Mouse (Mus musculus): ENCODE results near the gene Tspyl3. TPM values are rescaled to one million over a fixed set of nuclear protein-coding genes. Genes with fewer than 3 reads are reported as not detected.

Gene Tspyl3
- polyA plus RNA-seq, 1 experiment from 2014 or later, result 1.1 TPM

DNA sequence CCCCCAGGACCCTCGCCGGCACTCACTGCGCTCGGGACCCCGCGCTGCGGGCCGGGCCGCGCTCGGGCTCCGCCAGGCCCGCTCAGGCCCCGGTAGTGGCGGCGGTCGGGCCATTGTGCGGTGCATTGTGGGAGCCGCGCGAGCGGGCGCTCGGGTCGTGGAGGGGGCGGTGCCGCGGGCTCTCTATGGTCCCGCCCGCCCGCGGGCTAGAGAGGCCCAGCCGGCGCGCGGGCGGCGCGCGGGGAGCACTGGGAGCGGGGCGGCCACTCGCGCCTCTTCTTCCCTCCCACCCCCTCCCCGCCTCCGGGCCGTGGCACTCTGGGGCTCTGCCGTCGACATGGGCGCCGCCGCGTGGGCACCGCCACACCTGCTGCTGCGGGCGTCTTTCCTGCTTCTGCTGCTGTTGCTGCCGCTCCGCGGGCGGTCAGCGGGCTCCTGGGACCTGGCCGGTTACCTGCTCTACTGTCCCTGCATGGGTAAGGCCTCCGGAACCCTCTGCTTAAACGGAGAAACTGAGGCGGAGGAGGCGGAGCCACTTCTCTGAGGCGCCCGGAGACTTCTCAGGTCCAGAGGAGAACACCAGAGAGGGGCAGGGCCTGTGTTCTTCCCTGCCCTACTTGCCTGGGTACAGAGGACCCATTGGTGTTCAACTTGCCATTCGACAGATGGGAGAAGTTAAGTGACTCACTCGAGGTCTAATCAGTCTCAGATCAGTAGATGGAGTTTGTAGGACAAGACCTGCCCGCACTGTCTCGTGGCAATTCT, 16.2 kb upstream of the Tspyl3 start, which contains the start of the genes Plagl2 and Pofut1:
Gene Plagl2 (minus strand): TSS at position 177 of the 765 bp plus-strand sequence.
Gene Pofut1 (plus strand): TSS at position 284 of the 765 bp plus-strand sequence.
- 1% methylated on average over 53 of the region's 72 CpGs for WGBS (ENCODE audit: insufficient replicate concordance)
- Histone ChIP-seq H3K36me3 (replicated peaks; ENCODE audit: insufficient read depth, low read length) (peaks cover 31% of the 10 kb centered on the region), H3K4me3 (ENCODE audit: low read depth, low read length) (peak within 1 kb of the TSS; percentile 99), H3K4me2 (ENCODE audit: low read depth, low read length) (peak within 1 kb of the TSS; percentile 79), H3K27ac (ENCODE audit: low read depth) (peak within 1 kb of the TSS; percentile 98), H3K4me1 (ENCODE audit: insufficient read depth) (peaks cover 42% of the 10 kb centered on the region), H3K9ac (replicated peaks) (peak within 1 kb of the TSS; percentile 100), H3K27me3 (ENCODE audit: insufficient read depth, low read length) (no peaks in the 10 kb centered on the region), H3K9me3 (ENCODE audit: low read length) (no peaks in the 10 kb centered on the region)
- TF ChIP-seq EP300 (IDR thresholded peaks at IDR 0.05; ENCODE audit: low read depth), result no peak
- peak; percentile 60 for TF ChIP-seq CTCF (IDR thresholded peaks at IDR 0.05; ENCODE audit: low read depth)
- peak; percentile 97 for ATAC-seq
- DNase-seq, result peak; percentile 94

DNA sequence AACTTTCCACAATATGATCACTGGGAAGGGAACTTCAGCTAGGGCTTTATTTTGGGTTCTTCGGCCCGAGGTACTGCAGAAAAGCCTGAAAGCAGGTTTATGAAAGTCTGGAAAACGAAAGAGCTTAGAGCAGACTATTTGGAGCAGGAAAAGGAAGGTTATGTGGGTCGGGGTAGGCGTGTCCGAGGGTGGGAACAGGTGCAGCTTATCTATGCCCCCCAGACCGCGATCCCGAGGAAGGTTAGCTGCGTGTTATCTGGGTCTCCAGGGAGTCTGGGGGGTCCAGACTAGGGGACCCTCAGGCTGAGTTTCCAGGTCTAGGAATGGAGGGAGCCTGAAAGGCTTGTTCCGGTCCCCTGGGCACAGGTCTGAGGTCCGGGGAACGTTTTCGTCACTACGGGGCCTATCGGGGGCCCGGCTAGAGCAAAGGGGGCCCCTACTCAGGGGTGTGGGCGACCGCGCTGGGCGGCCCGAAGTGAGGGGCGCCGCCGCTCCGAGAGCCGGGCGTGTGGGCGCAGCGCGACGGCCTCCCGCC, 15.5 kb upstream of the Tspyl3 start:
- peaks cover 35% of the 10 kb centered on the region for H3K36me3 ChIP-seq (replicated peaks; ENCODE audit: insufficient read depth, low read length)
- peak; percentile 60 for ATAC-seq
- no peaks in the 10 kb centered on the region for H3K9me3 ChIP-seq (ENCODE audit: low read length)
- WGBS (ENCODE audit: insufficient replicate concordance), result under 1% methylated on average over 31 of the region's 33 CpGs
- H3K27me3 ChIP-seq (ENCODE audit: insufficient read depth, low read length), result no peaks in the 10 kb centered on the region
- peak overlapping the region; percentile 79 for H3K4me2 ChIP-seq (ENCODE audit: low read depth, low read length)
- peak overlapping the region; percentile 100 for H3K9ac ChIP-seq (replicated peaks)
- peak overlapping the region; percentile 98 for H3K27ac ChIP-seq (ENCODE audit: low read depth)
- peak; percentile 75 for DNase-seq
- H3K4me1 ChIP-seq (ENCODE audit: insufficient read depth), result peaks cover 42% of the 10 kb centered on the region
- TF ChIP-seq CTCF (IDR thresholded peaks at IDR 0.05; ENCODE audit: low read depth) (no peak), EP300 (IDR thresholded peaks at IDR 0.05; ENCODE audit: low read depth) (peak; percentile 88)
- H3K4me3 ChIP-seq (ENCODE audit: low read depth, low read length), result peak overlapping the region; percentile 99

DNA sequence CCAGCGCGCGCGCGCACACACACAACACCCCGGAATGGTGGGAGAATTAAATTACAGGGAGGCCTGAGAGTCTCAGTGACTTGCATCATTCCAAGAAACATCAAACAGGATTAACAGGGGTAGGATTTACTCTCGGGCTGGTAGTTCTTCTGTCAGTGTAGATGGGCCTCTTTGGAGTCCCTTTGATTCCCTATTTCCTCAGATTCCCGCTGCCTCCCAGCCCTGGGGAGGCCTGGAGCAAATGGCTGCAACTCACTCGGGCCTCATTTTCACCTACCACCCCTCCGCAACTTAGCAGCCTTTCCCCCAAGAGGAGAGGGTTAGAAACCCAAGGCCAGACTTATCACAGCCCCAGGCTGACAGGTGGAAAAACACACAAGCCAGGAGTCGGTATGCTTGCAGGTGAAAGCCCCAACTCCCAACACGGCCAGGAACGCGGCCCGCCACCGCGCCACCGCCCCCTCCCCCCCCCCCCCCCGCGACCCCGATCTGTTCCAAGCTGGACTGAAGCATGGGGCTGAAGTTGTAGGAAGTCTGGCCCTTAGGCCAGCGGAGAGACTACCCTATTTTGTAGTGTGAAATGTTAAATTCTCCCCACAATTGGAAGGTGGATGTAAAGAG, 14.7 kb upstream of the Tspyl3 start:
- Histone ChIP-seq H3K9me3 (ENCODE audit: low read length) (no peaks in the 10 kb centered on the region), H3K4me1 (ENCODE audit: insufficient read depth) (peaks cover 42% of the 10 kb centered on the region), H3K9ac (replicated peaks) (peak overlapping the region; percentile 100), H3K27ac (ENCODE audit: low read depth) (peak overlapping the region; percentile 98), H3K4me2 (ENCODE audit: low read depth, low read length) (peak overlapping the region; percentile 79), H3K27me3 (ENCODE audit: insufficient read depth, low read length) (no peaks in the 10 kb centered on the region), H3K36me3 (replicated peaks; ENCODE audit: insufficient read depth, low read length) (peaks cover 37% of the 10 kb centered on the region), H3K4me3 (ENCODE audit: low read depth, low read length) (peak overlapping the region; percentile 99)
- 9% methylated on average over 21 of the region's 22 CpGs for WGBS (ENCODE audit: insufficient replicate concordance)
- DNase-seq (peak; percentile 44), ATAC-seq (no peak)
- TF ChIP-seq CTCF (IDR thresholded peaks at IDR 0.05; ENCODE audit: low read depth), result no peak
- no peak for TF ChIP-seq EP300 (IDR thresholded peaks at IDR 0.05; ENCODE audit: low read depth)

DNA sequence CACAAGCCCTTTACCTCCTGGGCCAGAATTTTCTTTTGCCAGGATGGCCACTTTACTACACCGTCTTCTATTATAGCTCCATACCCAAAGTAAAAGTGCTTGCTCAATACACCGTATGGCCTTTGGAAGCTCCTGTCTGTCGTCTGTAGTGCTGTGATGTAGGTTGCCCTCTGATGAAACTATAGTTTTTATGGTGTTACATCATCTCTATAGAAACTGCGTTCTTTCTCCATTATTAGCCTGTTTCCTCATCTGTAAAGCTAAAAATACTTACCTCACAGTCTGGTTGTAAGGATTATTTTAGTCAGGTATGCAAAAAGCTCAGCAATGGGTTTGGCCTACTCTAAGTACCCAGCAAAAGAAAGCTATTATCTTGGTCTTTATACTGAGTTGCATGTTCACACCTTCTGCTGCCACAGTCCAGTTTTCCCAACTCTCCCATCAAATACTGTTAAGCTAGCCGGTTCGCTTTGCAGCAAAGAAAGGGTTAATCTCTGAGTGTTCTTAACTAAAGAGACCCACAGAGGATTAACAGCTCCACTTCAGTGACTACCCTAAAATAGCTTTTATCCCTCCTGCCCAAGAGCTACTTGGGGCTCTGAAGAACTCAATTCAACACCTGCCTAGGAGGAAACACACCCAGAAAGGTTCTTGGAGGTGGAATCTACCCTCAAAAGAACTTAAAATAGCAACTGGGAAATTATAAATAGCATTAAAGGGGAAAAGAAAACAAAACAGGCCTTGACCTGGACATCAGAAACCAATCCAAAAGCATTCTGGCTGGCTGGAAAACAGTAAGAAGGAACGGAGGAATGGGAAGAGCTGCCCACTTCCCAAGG, 14.0 kb upstream of the Tspyl3 start:
- Histone ChIP-seq H3K4me1 (ENCODE audit: insufficient read depth) (peaks cover 42% of the 10 kb centered on the region), H3K36me3 (replicated peaks; ENCODE audit: insufficient read depth, low read length) (peaks cover 39% of the 10 kb centered on the region)

DNA sequence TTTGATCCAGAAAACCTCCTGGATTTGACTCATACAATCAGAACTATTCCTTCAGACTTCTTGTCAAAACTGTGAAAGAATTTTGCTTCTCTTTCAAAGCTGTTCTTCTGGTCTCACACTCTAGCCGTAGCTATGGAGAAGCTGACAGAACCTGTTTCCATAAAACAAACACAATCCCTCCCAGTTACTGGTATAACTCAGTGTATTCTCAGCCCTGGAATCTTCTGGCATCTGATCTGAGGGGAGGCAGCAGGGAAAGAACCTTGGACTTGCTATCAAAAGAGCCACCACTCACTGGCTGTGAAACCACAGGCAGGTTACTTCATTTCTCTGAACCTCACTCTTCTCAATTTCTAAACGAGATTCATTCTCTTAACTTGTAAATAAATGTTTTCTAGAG, 13.2 kb upstream of the Tspyl3 start:
- Histone ChIP-seq H3K36me3 (replicated peaks; ENCODE audit: insufficient read depth, low read length) (peaks cover 43% of the 10 kb centered on the region), H3K9ac (replicated peaks) (peak overlapping the region; percentile 36), H3K27me3 (ENCODE audit: insufficient read depth, low read length) (no peaks in the 10 kb centered on the region), H3K4me1 (ENCODE audit: insufficient read depth) (peaks cover 42% of the 10 kb centered on the region), H3K9me3 (ENCODE audit: low read length) (no peaks in the 10 kb centered on the region), H3K27ac (ENCODE audit: low read depth) (peak overlapping the region; percentile 98), H3K4me2 (ENCODE audit: low read depth, low read length) (peak overlapping the region; percentile 79), H3K4me3 (ENCODE audit: low read depth, low read length) (0 out of 2 replicates have a peak overlapping the region, but pooled peaks have one; percentile 99)
- no peak for TF ChIP-seq EP300 (IDR thresholded peaks at IDR 0.05; ENCODE audit: low read depth)
- TF ChIP-seq CTCF (IDR thresholded peaks at IDR 0.05; ENCODE audit: low read depth), result no peak
- DNase-seq, result no peak
- 43% methylated on average over 2 of the region's 2 CpGs for WGBS (ENCODE audit: insufficient replicate concordance)
- no peak for ATAC-seq

More for the DNA sequence above, 14.0 kb upstream of the Tspyl3 start:
- peak overlapping the region; percentile 98 for H3K27ac ChIP-seq (ENCODE audit: low read depth)
- ATAC-seq (no peak), DNase-seq (no peak)
- H3K9ac ChIP-seq (replicated peaks), result peak overlapping the region; percentile 100
- no peaks in the 10 kb centered on the region for H3K9me3 ChIP-seq (ENCODE audit: low read length)
- 40% methylated on average over 7 of the region's 7 CpGs for WGBS (ENCODE audit: insufficient replicate concordance)
- peak overlapping the region; percentile 99 for H3K4me3 ChIP-seq (ENCODE audit: low read depth, low read length)
- H3K27me3 ChIP-seq (ENCODE audit: insufficient read depth, low read length), result no peaks in the 10 kb centered on the region
- H3K4me2 ChIP-seq (ENCODE audit: low read depth, low read length), result peak overlapping the region; percentile 79
- TF ChIP-seq CTCF (IDR thresholded peaks at IDR 0.05; ENCODE audit: low read depth), result no peak
- TF ChIP-seq EP300 (IDR thresholded peaks at IDR 0.05; ENCODE audit: low read depth), result no peak

Measured in liver, postnatal 0 days (tissue).